Mouse (Mus musculus) brain, embryonic 14.5 days (tissue): ENCODE measurements around the gene Dnmbp.

Experiments
- CTCF ChIP-seq: fragments of 200-500 bp; IDR thresholded peaks from 2 replicates; pipeline ENCODE4 v1.5.1; 2012; ENCODE audit warnings: inconsistent platforms, mild to moderate bottlenecking, moderate library complexity, borderline replicate concordance; ENCODE audit not compliant: insufficient read depth, insufficient read length; ENCODE audit errors: extremely low read depth
- POLR2A ChIP-seq: fragments of 200-500 bp; IDR thresholded peaks from 2 replicates; pipeline ENCODE4 v1.6.1; 2012; ENCODE audit warnings: mild to moderate bottlenecking, inconsistent platforms, borderline replicate concordance; ENCODE audit not compliant: poor library complexity, insufficient read depth, insufficient read length, severe bottlenecking; ENCODE audit errors: extremely low read depth

GRCm38 (mm10) chr19:43939171-43939768, 721 bp downstream of the Dnmbp start:
- TF ChIP-seq CTCF: no peak
- TF ChIP-seq POLR2A: no peak
